Mouse (Mus musculus) MEL (cell line): ENCODE results near the gene Atg4a. TPM values are rescaled to one million over a fixed set of nuclear protein-coding genes. Genes with fewer than 3 reads are reported as not detected.

Source experiments
- DNase-seq: peaks from one replicate; pipeline ENCODE4 v3.0.0; 2011; ENCODE audit warnings: low read depth, low spot score
- H3K27ac ChIP-seq: 2 replicates; pipeline ENCODE4 v1.5.1; 2012; ENCODE audit warnings: low read depth, mild to moderate bottlenecking, control low read depth, low read length, moderate library complexity; ENCODE audit not compliant: control insufficient read depth
- H3K27me3 ChIP-seq, 2 experiments: fragments of 150-350 bp in 1 of 2; sonication (generic) in 1 of 2; 2 replicates each; pipeline ENCODE4 v1.6.1; 2012; ENCODE audit warnings: low read length in 2 of 2, mild to moderate bottlenecking in 2 of 2, improper control_type of control experiment in 1 of 2, moderate library complexity in 1 of 2; ENCODE audit not compliant: insufficient read depth in 2 of 2, control insufficient read depth in 1 of 2
- H3K36me3 ChIP-seq, 2 experiments: 2 replicates each; pipeline ENCODE4 v1.6.1; 2012 to 2014; ENCODE audit warnings: low read length in 2 of 2, improper control_type of control experiment in 1 of 2, inconsistent platforms in 1 of 2, mild to moderate bottlenecking in 1 of 2; ENCODE audit not compliant: insufficient read depth in 2 of 2, control insufficient read depth in 1 of 2
- H3K4me1 ChIP-seq, 2 experiments: fragments of 150-350 bp in 1 of 2; sonication (generic) in 1 of 2; 2 replicates each; pipeline ENCODE4 v1.6.1; 2012; ENCODE audit warnings: low read length in 2 of 2, improper control_type of control experiment in 1 of 2, mild to moderate bottlenecking in 1 of 2; ENCODE audit not compliant: insufficient read depth in 2 of 2, control insufficient read depth in 1 of 2
- H3K4me3 ChIP-seq, 2 experiments: fragments of 150-350 bp in 1 of 2; sonication (generic) in 1 of 2; 2 replicates each; pipeline ENCODE4 v1.5.1; 2012; ENCODE audit warnings: low read depth in 2 of 2, low read length in 2 of 2, mild to moderate bottlenecking in 2 of 2, moderate library complexity in 2 of 2, control low read depth in 1 of 2, improper control_type of control experiment in 1 of 2; ENCODE audit not compliant: control insufficient read depth in 1 of 2, insufficient read depth in 1 of 2
- H3K79me2 ChIP-seq: 2 replicates; pipeline ENCODE4 v1.6.1; 2012; ENCODE audit warnings: mild to moderate bottlenecking, low read length, moderate library complexity; ENCODE audit not compliant: control insufficient read depth, poor library complexity, insufficient read depth
- H3K9ac ChIP-seq: 2 replicates; pipeline ENCODE4 v1.6.1; 2012; ENCODE audit warnings: low read depth, mild to moderate bottlenecking, control low read depth, low read length, moderate library complexity; ENCODE audit not compliant: control insufficient read depth, poor library complexity, severe bottlenecking
- H3K9me3 ChIP-seq: fragments of 150-350 bp; sonication (generic); replicated peaks from 2 replicates; pipeline ENCODE4 v1.6.1; 2012; ENCODE audit warnings: mild to moderate bottlenecking, low read length, improper control_type of control experiment, moderate library complexity; ENCODE audit not compliant: insufficient read depth
- BHLHE40 ChIP-seq: IDR thresholded peaks from 2 replicates; pipeline ENCODE4 v1.6.1; 2012; ENCODE audit warnings: low read depth, mild to moderate bottlenecking, inconsistent platforms, low read length, improper control_type of control experiment, borderline replicate concordance
- CTCF ChIP-seq, 3 experiments: IDR thresholded peaks in 2 of 3; conservative IDR thresholded peaks in 1 of 3; 2 replicates each; pipeline ENCODE4 v1.5.1; 2011 to 2012; ENCODE audit warnings: low read length in 3 of 3, low read depth in 2 of 3, mild to moderate bottlenecking in 2 of 3, improper control_type of control experiment in 1 of 3, inconsistent platforms in 1 of 3, mixed read lengths in 1 of 3, moderate library complexity in 1 of 3; ENCODE audit not compliant: control insufficient read depth in 1 of 3, insufficient read depth in 1 of 3, poor library complexity in 1 of 3, severe bottlenecking in 1 of 3
- E2F4 ChIP-seq: IDR thresholded peaks from 2 replicates; pipeline ENCODE4 v1.6.1; 2011; ENCODE audit warnings: low read depth, low read length, improper control_type of control experiment, borderline replicate concordance
- ELF1 ChIP-seq: IDR thresholded peaks from 2 replicates; pipeline ENCODE4 v1.6.1; 2014; ENCODE audit warnings: low read depth, mild to moderate bottlenecking, inconsistent platforms, low read length, improper control_type of control experiment, moderate library complexity
- EP300 ChIP-seq, 2 experiments: IDR thresholded peaks; 2 replicates each; pipeline ENCODE4 v1.6.1; 2011; ENCODE audit warnings: improper control_type of control experiment in 2 of 2, low read length in 2 of 2, low read depth in 1 of 2, mild to moderate bottlenecking in 1 of 2
- ETS1 ChIP-seq: IDR thresholded peaks from 2 replicates; pipeline ENCODE4 v1.6.1; 2012; ENCODE audit warnings: low read depth, mild to moderate bottlenecking, inconsistent platforms, low read length, improper control_type of control experiment, moderate library complexity
- GABPA ChIP-seq: IDR thresholded peaks from 2 replicates; pipeline ENCODE4 v1.6.1; 2012; ENCODE audit warnings: low read depth, mild to moderate bottlenecking, inconsistent platforms, low read length, improper control_type of control experiment, moderate library complexity
- JUND ChIP-seq: IDR thresholded peaks from 2 replicates; pipeline ENCODE4 v1.6.1; 2011; ENCODE audit warnings: low read depth, mild to moderate bottlenecking, improper control_type of control experiment, low read length
- MAFK ChIP-seq: IDR thresholded peaks from 2 replicates; pipeline ENCODE4 v1.6.1; 2011; ENCODE audit warnings: low read depth, mild to moderate bottlenecking, low read length, improper control_type of control experiment, borderline replicate concordance
- MAX ChIP-seq: IDR thresholded peaks from 2 replicates; pipeline ENCODE4 v1.6.1; 2011; ENCODE audit warnings: low read length, improper control_type of control experiment
- MAZ ChIP-seq: IDR thresholded peaks from 2 replicates; pipeline ENCODE4 v1.6.1; 2012; ENCODE audit warnings: low read depth, mild to moderate bottlenecking, inconsistent platforms, low read length, improper control_type of control experiment
- MXI1 ChIP-seq: IDR thresholded peaks from 2 replicates; pipeline ENCODE4 v1.6.1; 2011; ENCODE audit warnings: mild to moderate bottlenecking, low read depth, low read length, improper control_type of control experiment
- RAD21 ChIP-seq: IDR thresholded peaks from 2 replicates; pipeline ENCODE4 v1.6.1; 2011; ENCODE audit warnings: mild to moderate bottlenecking, low read depth, low read length, improper control_type of control experiment
- SIN3A ChIP-seq: IDR thresholded peaks from 2 replicates; pipeline ENCODE4 v1.6.1; 2012; ENCODE audit warnings: low read length, improper control_type of control experiment, inconsistent platforms
- SMC3 ChIP-seq: IDR thresholded peaks from 2 replicates; pipeline ENCODE4 v1.6.1; 2011; ENCODE audit warnings: low read depth, low read length, improper control_type of control experiment
- TBP ChIP-seq: IDR thresholded peaks from 2 replicates; pipeline ENCODE4 v1.8.0; 2011; ENCODE audit warnings: low read depth, low read length, improper control_type of control experiment
- USF1 ChIP-seq: IDR thresholded peaks from 2 replicates; pipeline ENCODE4 v1.6.1; 2014; ENCODE audit warnings: low read depth, mild to moderate bottlenecking, inconsistent platforms, low read length, improper control_type of control experiment, moderate library complexity
- USF2 ChIP-seq, 2 experiments: IDR thresholded peaks; 2 replicates each; pipeline ENCODE4 v1.6.1; 2011 to 2012; ENCODE audit warnings: improper control_type of control experiment in 2 of 2, low read length in 2 of 2, borderline replicate concordance in 1 of 2, inconsistent platforms in 1 of 2, low read depth in 1 of 2, mild to moderate bottlenecking in 1 of 2; ENCODE audit not compliant: insufficient read depth in 1 of 2
- ZNF384 ChIP-seq: IDR thresholded peaks from 2 replicates; pipeline ENCODE4 v1.6.1; 2012; ENCODE audit warnings: low read depth, mild to moderate bottlenecking, inconsistent platforms, low read length, improper control_type of control experiment
- polyA plus RNA-seq, 2 experiments: library from polyadenylated mRNA; stranded (reverse) in 1 of 2; unstranded in 1 of 2; fragments of >175 nt in 1 of 2; fragments of >200 nt in 1 of 2; gene quantifications; 2 replicates each; pipeline versions ENCODE4 v1.2.1 to v1.2.4; 2012; ENCODE audit warnings: low replicate concordance in 2 of 2, low read depth in 1 of 2; ENCODE audit not compliant: insufficient read length in 2 of 2, insufficient read depth in 1 of 2, missing spikeins in 1 of 2
- total RNA-seq: library from RNA; depleted of rRNA; stranded (reverse); fragments of 300-350 nt; gene quantifications from 2 replicates; pipeline ENCODE4 v1.2.3, GENCODE M21; 2012

Gene Atg4a
- total and polyA plus RNA-seq, 3 experiments: 16.3 to 20.7 TPM; not detected in 1

DNA sequence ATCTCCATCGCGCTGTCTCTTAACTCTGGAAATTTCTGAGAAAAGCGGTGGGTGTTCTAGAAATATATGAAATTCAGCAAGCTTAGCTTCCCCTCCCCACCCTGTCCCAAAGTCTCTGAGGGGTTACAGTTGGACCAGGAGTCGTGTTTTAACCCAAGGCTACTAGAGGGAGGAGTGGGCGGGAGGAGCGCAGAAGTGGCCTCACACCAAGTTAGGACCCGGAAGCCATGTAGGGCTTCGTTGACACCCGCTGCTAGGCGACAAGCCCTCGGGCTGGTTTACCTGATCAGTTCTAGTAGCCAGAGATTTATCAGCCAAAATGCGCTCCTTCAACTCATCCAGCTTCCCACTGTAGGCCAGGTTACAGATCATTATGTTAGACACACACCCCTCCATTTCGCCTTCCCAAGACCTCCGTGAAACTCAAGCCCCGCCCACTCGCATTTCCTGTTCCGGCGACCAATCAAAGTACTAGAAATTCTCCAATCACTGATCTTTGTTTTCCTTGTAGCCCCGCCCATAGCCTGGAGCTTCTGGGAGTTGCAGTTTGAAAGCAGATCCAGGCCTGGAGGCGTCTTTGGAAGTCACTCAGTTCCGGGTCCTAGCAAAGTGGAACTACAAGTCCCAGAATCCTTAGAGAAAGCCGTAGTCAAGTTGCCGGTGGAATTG is at the start of gene Atg4a, which contains the start of gene Psmd10 (continued):
- TF ChIP-seq TBP: no peak; the same call in 1 of the 2 replicates
- TF ChIP-seq USF2 (IDR thresholded peaks at IDR 0.05; ENCODE audit: borderline replicate concordance in 1 of 2, insufficient read depth in 1 of 2, low read depth in 1 of 2, low read length in 2 of 2): no peak
- TF ChIP-seq USF1: 0 out of 2 replicates have a peak, but pooled peaks have one; percentile 14

- Histone ChIP-seq H3K9me3 (no peaks in the 10 kb centered on the region), H3K4me3 (no peak within 1 kb of the TSS), H3K36me3 (no peaks in the 10 kb centered on the region), H3K4me1 (no peaks in the 10 kb centered on the region), H3K79me2 (no peaks in the 10 kb centered on the region), H3K27me3 (peaks cover 6 to 42% of the 10 kb centered on the region in 2 experiments), H3K27ac (no peak within 1 kb of the TSS), H3K9ac (no peak within 1 kb of the TSS)
- no peak for TF ChIP-seq CTCF (IDR thresholded peaks at IDR 0.05 in 2 of 3, conservative IDR thresholded peaks at IDR 0.05 in 1 of 3; ENCODE audit: control insufficient read depth in 1 of 3, insufficient read depth in 1 of 3, low read depth in 2 of 3, low read length in 3 of 3, poor library complexity in 1 of 3, severe bottlenecking in 1 of 3)
- TF ChIP-seq BHLHE40: no peak
- no peak for TF ChIP-seq SIN3A
- TF ChIP-seq ETS1: no peak
- no peak for TF ChIP-seq E2F4
- no peak for TF ChIP-seq ELF1
- DNase-seq: no peak
These were observed 49.3 kb upstream of the Atg4a start, which contains the start of gene Vsig1 for GRCm38 (mm10) chrX:140907360-140907759. Vsig1 (plus strand) TSS chrX:140907608.

GRCm38 (mm10) chrX:140921321-140921720 is 35.4 kb upstream of the Atg4a start:
- H3K36me3 ChIP-seq: no peaks in the 10 kb centered on the region
- H3K9me3 ChIP-seq: no peaks in the 10 kb centered on the region
- no peaks in the 10 kb centered on the region for H3K79me2 ChIP-seq
- no peaks in the 10 kb centered on the region for H3K4me1 ChIP-seq
- no peak overlapping the region for H3K4me3 ChIP-seq
- H3K9ac ChIP-seq: no peak overlapping the region
- no peak for TF ChIP-seq EP300 (IDR thresholded peaks at IDR 0.05; ENCODE audit: low read depth in 1 of 2, low read length in 2 of 2)
- no peak for DNase-seq
- peaks cover 3 to 5% of the 10 kb centered on the region in 2 experiments; a peak in 3 of 4 replicates for H3K27me3 ChIP-seq
- H3K27ac ChIP-seq: no peak overlapping the region

- H3K9me3 ChIP-seq: no peaks in the 10 kb centered on the region
- no peaks in the 10 kb centered on the region for H3K79me2 ChIP-seq
- H3K36me3 ChIP-seq: peaks cover 0 to 14% of the 10 kb centered on the region in 2 experiments; a peak in 2 of 4 replicates
- H3K27ac ChIP-seq: no peak overlapping the region
- no peaks in the 10 kb centered on the region for H3K27me3 ChIP-seq
- H3K4me3 ChIP-seq: no peak overlapping the region
- TF ChIP-seq ZNF384 (no peak), CTCF (IDR thresholded peaks at IDR 0.05 in 2 of 3, conservative IDR thresholded peaks at IDR 0.05 in 1 of 3; ENCODE audit: control insufficient read depth in 1 of 3, insufficient read depth in 1 of 3, low read depth in 2 of 3, low read length in 3 of 3, poor library complexity in 1 of 3, severe bottlenecking in 1 of 3) (peak; percentile 13 to 47 (median 27); a peak in 4 of 6 replicates), SMC3 (peak; percentile 39), RAD21 (peak; percentile 54), MAX (no peak), MAFK (no peak), GABPA (no peak), SIN3A (no peak), JUND (no peak), MAZ (no peak), MXI1 (no peak)
- peak; percentile 30 for DNase-seq
- H3K4me1 ChIP-seq: peaks cover 5 to 10% of the 10 kb centered on the region in 2 experiments
- no peak overlapping the region for H3K9ac ChIP-seq
These were observed 24.6 kb upstream of the Atg4a start for GRCm38 (mm10) chrX:140932066-140932465.
